Mouse (Mus musculus): ENCODE data around the gene Tagln2.

Gene Tagln2

GRCm38 (mm10) chr1:172481540-172482280, 18.1 kb upstream of the Tagln2 start, which contains the start of gene Igsf9:
Igsf9 (plus strand) TSS chr1:172481788.
- peak; percentile 85 for DNase-seq

DNA sequence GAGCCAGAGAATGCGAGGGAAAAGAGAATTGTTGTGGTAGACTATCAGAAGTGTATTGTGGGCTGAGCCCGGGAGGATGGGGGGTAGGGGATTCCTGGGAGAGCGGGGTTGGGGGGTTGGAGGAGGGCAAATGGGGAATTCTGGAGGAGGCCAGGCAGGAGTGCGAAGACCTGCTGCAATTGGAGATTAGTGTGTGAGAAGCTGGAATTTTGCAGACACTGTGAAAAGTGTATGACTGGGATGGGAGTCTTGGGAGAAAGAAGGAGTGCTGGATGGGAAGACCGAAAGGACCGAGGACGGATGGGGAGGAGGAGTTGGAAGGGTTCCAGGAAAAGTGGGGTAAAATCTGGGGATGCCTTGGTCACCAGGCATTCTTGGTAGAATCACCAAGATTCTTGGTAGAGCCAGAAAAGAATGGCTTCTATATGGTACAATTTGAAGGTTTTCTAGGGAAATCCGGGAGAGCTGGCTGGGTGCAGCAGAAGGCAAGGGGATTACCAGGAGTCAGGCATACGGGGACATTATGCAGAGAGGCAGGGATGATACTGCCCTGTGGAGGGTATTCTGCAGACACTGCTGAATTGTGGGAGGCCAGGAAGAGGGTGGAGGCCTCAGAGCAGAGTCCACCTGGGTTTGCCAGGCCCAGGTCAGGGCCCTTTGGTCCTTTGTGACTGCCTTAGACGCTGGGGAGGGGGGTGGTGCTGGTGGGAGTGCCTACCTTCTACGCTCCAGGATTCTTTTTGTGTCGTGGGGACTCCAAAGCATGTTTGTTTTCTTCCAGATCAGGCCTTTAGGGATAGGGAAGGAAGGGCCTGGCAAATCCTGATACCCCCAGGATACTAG, 17.1 kb upstream of the Tagln2 start:
- DNase-seq, result no peak

DNA sequence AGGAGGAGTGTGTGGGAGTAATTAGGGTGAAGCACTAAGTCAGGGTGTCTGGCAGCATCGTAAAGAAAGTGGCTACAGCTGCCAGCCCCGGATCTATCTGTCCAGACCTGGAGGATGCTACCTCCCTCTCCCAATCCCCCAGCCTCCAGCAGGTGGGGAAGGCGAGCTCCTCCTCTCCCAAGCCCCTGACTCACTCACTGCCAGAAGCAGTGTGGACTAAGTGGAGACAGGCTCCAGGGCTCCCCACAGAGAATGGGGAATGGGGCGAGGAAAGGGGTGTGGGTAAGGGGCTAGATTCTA, 16.5 kb upstream of the Tagln2 start:
- no peak for DNase-seq

DNA sequence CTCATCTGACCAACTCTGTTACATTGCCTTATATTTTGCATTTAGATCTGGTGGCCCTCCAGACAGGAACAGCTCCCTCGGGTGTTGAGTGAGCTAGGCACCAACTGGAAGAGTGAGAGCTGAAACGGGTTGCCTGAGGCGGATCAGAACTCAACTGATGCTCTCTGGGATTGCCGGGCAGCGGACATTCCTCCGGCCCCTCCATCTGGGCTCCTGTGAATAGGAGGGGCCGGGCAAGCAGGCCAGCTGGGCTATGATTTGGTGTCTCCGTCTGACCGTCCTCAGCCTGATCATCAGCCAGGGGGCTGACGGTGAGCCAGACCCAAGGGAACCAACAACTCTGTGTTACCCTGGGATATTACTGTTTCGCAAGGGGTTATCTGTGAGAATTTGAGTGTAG, 15.6 kb upstream of the Tagln2 start:
- DNase-seq, result no peak

DNA sequence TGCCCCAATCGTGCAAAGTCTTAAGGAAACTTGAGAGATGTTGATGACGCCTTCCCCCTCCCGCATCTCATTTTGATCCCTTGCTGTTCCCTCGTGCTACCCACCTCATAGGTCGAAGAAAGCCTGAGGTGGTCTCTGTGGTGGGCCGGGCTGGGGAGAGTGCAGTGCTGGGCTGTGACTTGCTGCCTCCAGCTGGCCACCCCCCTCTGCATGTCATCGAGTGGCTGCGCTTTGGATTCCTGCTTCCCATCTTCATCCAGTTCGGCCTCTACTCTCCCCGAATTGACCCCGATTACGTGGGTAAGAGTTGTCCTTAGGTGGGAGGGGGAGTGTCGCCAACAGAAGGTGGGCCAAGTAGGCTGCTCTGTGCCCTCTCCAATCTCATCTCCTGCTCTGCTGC, 15.2 kb upstream of the Tagln2 start:
- no peak for DNase-seq

GRCm38 (mm10) chr1:172485821-172486220, 14.0 kb upstream of the Tagln2 start:
- no peak for DNase-seq

- no peak for DNase-seq
Measured at GRCm38 (mm10) chr1:172486236-172486635, 13.6 kb upstream of the Tagln2 start.

DNA sequence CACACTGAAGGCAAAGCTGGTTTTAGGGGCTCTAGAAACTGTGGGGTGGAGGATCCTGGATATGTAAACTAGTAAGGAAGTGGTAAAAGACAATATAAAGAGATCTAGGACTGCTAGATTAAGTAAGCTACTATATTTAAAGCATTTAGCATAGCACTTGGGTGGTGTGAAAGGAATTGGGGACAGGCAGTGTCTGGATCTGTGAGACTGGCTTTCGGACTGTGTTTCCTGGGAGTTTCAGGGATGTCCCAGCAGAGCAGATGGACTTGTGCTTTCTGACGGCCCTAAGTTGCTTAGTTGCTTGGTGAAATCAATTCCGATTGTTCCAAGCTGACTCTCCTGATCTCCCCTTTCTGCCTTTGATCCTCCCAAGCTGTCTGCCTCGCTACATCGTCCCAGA, 13.2 kb upstream of the Tagln2 start:
- no peak for DNase-seq

GRCm38 (mm10) chr1:172487859-172488258, 12.0 kb upstream of the Tagln2 start:
- no peak for DNase-seq

DNA sequence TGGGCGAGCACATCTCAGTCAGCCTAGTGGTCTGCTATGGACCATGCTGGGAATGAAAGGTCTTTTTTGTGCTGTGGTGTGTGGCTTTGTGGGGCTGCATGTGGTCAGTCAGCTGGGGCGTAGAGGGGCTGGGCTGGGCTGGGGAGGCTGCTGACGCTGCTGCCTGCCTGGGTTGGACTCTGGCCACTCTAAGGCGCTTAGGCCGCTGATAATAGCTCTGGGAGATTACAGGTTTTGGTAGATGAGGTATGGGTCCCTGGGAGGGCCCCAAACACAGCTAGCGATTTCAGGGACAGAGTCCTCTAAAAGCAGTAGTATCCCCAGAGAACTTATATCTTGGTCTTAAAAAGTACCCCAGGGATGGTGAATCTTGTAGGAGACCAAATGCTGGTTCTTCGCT, 11.0 kb upstream of the Tagln2 start:
- no peak for DNase-seq

- DNase-seq, result no peak
Measured at GRCm38 (mm10) chr1:172489585-172490250, 10.1 kb upstream of the Tagln2 start.

DNA sequence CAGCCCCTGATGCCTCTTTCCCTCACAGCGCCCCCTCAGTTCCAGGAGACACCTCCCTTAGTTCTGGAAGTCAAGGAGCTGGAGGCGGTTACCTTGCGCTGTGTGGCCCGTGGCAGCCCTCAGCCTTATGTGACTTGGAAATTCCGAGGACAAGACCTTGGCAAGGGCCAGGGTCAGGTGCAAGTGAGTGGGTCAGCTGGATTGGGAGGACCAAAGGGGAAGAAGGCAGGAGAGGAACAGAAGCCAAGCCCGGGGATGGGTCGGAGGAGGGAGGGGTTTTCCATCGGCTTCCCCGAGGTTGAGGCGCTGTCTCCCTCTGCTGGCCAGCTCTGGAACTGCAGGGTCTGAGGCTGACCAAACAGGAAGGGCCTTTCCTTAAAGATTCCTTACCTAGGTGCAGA, 9.6 kb upstream of the Tagln2 start:
- peak; percentile 70 to 89 for DNase-seq

DNA sequence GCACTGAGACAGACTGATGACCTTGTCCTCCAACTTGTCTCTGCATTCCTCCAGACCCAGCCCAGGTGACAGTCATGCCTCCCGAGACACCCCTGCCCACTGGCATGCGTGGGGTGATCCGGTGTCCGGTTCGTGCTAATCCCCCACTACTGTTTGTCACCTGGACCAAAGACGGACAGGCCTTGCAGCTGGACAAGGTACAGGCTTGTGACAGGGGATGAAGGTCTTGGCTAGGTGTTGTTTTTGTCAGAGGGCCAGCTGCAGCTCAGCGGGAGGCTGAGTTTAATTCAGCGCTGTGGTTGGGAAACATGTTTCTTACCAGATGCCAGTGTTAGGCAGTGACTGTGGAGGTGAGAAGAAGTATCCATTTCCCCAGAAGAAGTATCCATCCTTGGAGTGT, 7.8 kb upstream of the Tagln2 start:
- DNase-seq, result no peak

GRCm38 (mm10) chr1:172493516-172493915, 6.3 kb upstream of the Tagln2 start:
- DNase-seq, result no peak

DNA sequence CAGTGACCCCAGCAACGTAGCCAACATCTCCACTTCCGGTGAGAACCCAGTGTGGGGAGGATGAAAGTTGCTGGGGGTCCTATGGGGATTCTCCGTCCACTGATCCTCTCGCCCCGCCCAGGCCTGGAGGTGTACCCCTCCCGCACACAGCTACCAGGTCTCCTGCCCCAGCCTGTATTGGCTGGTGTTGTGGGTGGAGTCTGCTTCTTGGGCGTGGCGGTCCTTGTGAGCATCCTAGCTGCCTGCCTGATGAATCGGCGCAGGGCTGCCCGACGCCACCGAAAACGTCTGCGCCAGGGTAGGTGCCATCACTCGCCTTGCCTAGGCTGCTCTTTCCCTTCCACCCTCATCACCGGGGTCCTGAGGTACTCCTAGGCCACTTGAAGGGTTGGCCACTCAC, 3.8 kb upstream of the Tagln2 start:
- DNase-seq, result no peak

- no peak for DNase-seq
Measured at GRCm38 (mm10) chr1:172497428-172497827, 2.4 kb upstream of the Tagln2 start.

GRCm38 (mm10) chr1:172500451-172501370, 864 bp downstream of the Tagln2 start:
- peak; percentile 41 to 50 for DNase-seq

- DNase-seq, result peak; percentile 59 to 63
Measured at GRCm38 (mm10) chr1:172501371-172502144, 1.7 kb downstream of the Tagln2 start.

- no peak for DNase-seq
Measured at GRCm38 (mm10) chr1:172502145-172503110, 2.6 kb downstream of the Tagln2 start.
